Mouse (Mus musculus): ENCODE results near the gene Sh3gl2.

Sh3gl2 gene

GRCm38 (mm10) chr4:85305912-85306573, 101.1 kb downstream of the Sh3gl2 start:
- DNase-seq (ENCODE audit: low spot score), result no peak

DNA sequence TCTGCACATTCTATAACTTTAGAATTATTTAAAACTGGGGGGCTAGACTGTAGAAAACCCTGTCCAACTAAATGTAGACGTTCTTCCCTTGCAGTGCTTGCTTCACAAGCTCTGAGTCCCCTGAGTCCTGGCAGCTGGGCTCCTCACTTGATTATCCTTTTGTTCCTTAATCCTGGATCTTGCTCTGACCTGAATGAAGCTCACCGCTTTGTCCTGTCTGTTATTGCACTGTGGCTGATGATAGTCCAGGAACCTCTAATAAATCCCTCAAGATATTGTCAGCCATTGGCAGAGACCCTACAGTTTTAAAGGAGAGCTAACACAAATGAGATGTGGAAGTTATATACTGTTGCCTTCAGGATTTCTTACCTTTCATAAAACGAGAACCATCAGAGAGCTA, 114.2 kb downstream of the Sh3gl2 start:
- DNase-seq (ENCODE audit: low spot score), result no peak

DNA sequence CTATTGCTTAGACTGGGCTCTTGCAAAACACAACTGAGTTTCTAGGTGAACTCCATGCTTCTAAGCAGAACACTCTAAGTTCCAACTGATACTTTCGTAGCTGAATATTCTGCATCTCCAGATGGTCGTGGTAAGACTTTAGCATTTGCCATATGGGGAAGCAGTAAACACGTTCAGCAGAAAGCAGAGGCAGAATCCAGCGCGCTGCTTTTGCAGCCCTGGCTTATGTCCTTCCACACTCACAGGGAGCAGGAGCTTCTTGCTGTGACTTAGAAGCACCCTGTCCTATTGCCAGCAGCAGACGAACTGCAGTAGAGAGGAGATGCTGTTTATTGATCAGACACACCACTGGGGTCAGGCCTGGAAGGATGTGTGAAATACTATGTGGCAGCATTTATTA, 120.5 kb downstream of the Sh3gl2 start:
- peak; percentile 66 for DNase-seq (ENCODE audit: low spot score)

GRCm38 (mm10) chr4:85326052-85326451, 121.1 kb downstream of the Sh3gl2 start:
- no peak for DNase-seq (ENCODE audit: low spot score)

GRCm38 (mm10) chr4:85334688-85335200, 129.8 kb downstream of the Sh3gl2 start:
- peak; percentile 22 for DNase-seq (ENCODE audit: low spot score)

- no peak for DNase-seq (ENCODE audit: low spot score)
Observed at GRCm38 (mm10) chr4:85336356-85336755, 131.4 kb downstream of the Sh3gl2 start.

DNA sequence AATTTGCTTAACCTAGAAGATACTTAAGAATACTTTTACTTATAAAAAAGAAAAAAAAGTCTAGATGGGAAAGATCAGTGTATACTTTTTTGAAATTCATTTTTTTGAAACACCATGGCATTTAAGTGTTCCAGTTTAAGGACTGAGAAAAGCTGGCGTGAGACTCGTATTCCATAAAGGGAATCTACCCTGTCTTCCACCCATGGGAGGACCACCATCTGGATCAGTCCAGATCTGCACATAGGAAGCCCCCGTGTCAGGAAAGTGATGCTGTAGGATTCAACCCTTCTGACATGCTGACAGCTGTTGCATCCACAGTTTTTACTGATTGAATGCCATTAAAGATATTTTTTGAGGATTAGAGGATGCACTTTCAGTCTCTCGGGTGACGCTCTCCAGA, 134.2 kb downstream of the Sh3gl2 start:
- DNase-seq (ENCODE audit: low spot score), result no peak

DNA sequence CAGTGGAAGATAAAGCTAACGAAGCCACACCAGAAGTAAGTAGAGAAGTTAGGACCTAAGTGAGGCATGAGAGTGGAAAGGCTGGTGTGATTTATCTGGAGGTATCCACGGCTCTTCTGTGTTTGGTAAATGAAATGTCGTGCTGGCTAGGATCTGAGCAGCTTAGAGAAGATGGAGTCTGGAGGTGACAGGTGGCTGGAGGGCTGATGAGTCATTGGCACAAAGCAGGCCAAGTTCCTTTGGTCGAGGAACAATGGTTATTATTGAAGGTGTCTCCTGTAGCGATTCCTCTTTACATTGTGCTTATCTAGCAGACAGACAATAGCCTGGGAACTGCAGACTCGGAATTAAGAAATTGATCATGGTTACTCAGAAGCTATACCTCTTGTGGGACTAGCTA, 135.8 kb downstream of the Sh3gl2 start:
- no peak for DNase-seq (ENCODE audit: low spot score)

- no peak for DNase-seq (ENCODE audit: low spot score)
Observed at GRCm38 (mm10) chr4:85345911-85346310, 141.0 kb downstream of the Sh3gl2 start.

- DNase-seq (ENCODE audit: low spot score), result no peak
Observed at GRCm38 (mm10) chr4:85348079-85348643, 143.2 kb downstream of the Sh3gl2 start.

DNA sequence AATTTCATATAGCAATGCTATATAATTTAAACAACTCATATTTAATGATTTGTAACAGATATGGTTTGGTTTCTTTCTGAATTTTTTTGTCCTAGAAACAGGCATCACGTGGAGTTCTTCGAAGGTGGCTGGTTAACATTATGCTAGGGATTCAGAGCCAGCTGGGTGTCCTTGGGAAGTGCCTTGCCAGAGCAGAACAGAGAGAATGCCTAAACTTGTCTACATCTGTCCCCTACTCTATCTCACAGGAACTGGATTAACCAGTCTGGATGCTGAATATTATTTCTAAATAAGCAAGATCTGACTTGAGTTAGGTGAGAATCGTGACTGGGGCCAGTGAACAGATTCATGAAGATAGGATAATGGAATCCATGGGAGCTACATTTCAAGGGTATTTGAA, 157.7 kb downstream of the Sh3gl2 start:
- DNase-seq (ENCODE audit: low spot score), result no peak

DNA sequence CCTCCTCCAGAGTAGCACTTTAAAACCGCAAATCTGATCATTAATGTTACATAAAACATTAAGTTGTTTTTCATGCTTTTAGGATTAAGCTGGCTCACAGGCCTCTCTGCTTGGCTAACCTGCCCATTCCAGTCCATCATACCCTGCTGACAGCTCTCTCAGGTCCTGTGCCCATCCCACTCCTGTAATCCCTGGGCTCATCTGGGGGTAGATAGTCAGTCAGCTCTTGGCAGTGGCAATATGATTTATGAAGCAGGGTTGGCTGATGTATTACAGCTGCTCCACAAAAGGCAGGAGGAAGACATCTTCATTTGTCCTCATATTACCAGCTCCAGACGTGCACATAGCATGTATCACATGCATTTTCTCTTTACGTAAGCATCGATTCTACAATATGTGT, 158.3 kb downstream of the Sh3gl2 start:
- no peak for DNase-seq (ENCODE audit: low spot score)

GRCm38 (mm10) chr4:85371036-85371435, 166.1 kb downstream of the Sh3gl2 start:
- DNase-seq (ENCODE audit: low spot score), result peak; percentile 41

GRCm38 (mm10) chr4:85374801-85375200, 169.9 kb downstream of the Sh3gl2 start:
- DNase-seq (ENCODE audit: low spot score), result no peak

DNA sequence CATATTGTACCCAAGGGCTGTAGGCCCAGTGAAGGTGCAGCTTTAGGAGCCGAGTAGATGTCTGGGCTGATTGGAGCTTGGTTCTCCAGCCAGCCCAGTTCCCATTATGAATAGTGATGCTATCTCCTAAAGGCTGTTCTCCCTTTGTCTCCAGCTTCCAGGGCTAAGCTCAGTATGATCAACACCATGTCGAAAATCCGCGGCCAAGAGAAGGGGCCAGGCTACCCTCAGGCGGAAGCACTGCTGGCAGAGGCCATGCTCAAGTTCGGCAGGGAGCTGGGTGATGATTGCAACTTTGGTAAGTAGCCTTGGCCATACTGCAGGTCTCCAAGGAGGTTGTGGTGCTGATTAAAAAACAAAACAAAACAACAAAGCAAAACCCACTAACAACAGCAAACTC, 171.3 kb downstream of the Sh3gl2 start:
- no peak for DNase-seq (ENCODE audit: low spot score)

- no peak for DNase-seq (ENCODE audit: low spot score)
Observed at GRCm38 (mm10) chr4:85376610-85377009, 171.7 kb downstream of the Sh3gl2 start.

DNA sequence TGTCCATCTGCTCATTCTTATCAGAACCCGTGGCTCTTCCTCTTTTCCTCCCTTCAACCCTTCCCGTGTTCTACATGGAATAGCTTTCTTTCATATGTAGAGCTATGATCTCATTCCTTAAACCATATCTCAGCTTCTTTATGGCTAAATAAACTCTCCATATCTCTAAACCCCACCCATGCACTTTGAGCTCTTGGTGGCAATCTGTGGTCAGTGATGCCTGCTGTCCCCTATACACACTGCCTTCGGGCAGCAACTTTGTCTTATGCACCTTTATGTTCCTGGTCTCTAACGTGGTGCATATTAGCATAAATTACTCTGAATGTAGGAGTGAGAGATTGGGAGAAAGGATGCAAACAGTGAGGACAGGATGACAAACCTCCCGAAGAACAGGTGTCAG, 180.3 kb downstream of the Sh3gl2 start:
- no peak for DNase-seq (ENCODE audit: low spot score)

GRCm38 (mm10) chr4:85387676-85388075, 182.8 kb downstream of the Sh3gl2 start:
- DNase-seq (ENCODE audit: low spot score), result no peak

GRCm38 (mm10) chr4:85391795-85392194, 186.9 kb downstream of the Sh3gl2 start:
- DNase-seq (ENCODE audit: low spot score), result no peak

- no peak for DNase-seq (ENCODE audit: low spot score)
Observed at GRCm38 (mm10) chr4:85398765-85399164, 193.8 kb downstream of the Sh3gl2 start.

DNA sequence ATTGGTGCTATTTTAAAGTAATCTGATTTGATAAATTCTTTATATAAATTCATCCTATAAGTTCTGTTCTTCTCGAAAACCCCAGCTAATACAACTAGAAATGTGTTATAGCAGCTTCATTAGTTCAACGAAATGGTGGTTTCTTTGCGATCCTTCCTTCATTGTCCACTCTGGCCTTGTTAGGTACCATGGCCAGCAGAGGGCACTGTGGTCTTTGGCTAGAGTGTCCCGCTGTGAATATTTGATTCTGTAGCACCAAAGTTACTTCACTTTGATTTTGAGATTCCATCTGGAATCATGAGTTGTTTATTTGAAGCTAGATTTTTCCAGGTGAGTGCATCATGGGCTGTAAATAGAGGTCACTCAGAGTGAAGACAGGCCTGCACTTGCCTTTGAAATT, 197.9 kb downstream of the Sh3gl2 start:
- DNase-seq (ENCODE audit: low spot score), result no peak

GRCm38 (mm10) chr4:85404424-85405194, 199.7 kb downstream of the Sh3gl2 start:
- DNase-seq (ENCODE audit: low spot score), result no peak

DNA sequence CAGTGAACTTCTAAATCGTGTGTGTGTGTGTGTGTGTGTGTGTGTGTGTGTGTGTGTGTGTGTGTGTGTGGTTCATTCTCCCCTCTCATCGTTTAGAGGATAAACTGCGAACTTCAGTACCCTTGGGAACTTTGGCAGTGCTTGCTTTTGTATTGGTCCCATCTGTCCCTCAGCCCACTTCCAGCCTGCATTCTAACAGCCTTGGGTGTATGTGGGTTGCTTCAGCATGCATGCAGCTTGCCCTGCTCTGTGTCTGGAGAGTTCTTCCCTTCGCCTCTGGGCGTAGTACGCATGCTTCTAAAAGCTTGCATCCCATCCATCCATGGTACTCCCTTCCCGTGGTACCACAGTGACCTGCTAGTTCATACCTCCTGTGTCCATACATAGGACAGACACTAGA, 200.3 kb downstream of the Sh3gl2 start:
- no peak for DNase-seq (ENCODE audit: low spot score)
